Mouse (Mus musculus) heart, embryonic 13.5 days (tissue): ENCODE results near the gene Mtr. TPM values are rescaled to one million over a fixed set of nuclear protein-coding genes. Genes with fewer than 3 reads are reported as not detected.
A peak's percentile ranks its signal among the peaks of the same experiment; 100 is the strongest.

Experiments
- ATAC-seq: fragments of 200-750 bp; cut with Nextera tagmentation; 2 replicates; pipeline ENCODE4 v1.8.0; 2017; ENCODE audit warnings: moderate TSS enrichment; ENCODE audit not compliant: insufficient number of reproducible peaks, low FRiP score, low TSS enrichment; ENCODE audit errors: extremely low read depth
- H3K27ac ChIP-seq: fragments of 300-500 bp; sonication (generic); replicated peaks from 2 replicates; pipeline ENCODE4 v1.5.1; 2015; ENCODE audit warnings: moderate library complexity, mild to moderate bottlenecking, inconsistent platforms
- H3K27me3 ChIP-seq: fragments of 300-500 bp; sonication (generic); replicated peaks from 2 replicates; pipeline ENCODE4 v1.6.1; 2015; ENCODE audit warnings: mild to moderate bottlenecking, inconsistent platforms
- H3K36me3 ChIP-seq: fragments of 300-500 bp; sonication (generic); 2 replicates; pipeline ENCODE4 v1.6.1; 2015; ENCODE audit warnings: mild to moderate bottlenecking, inconsistent platforms
- H3K4me1 ChIP-seq: fragments of 300-500 bp; sonication (generic); 2 replicates; pipeline ENCODE4 v1.6.1; 2015; ENCODE audit warnings: inconsistent platforms
- H3K4me2 ChIP-seq: fragments of 300-500 bp; sonication (generic); 2 replicates; pipeline ENCODE4 v1.6.1; 2015; ENCODE audit warnings: inconsistent platforms, mild to moderate bottlenecking, moderate library complexity
- H3K4me3 ChIP-seq: fragments of 300-500 bp; sonication (generic); 2 replicates; pipeline ENCODE4 v1.5.1; 2015; ENCODE audit warnings: moderate library complexity, mild to moderate bottlenecking, inconsistent platforms
- H3K9ac ChIP-seq: fragments of 300-500 bp; sonication (generic); 2 replicates; pipeline ENCODE4 v1.6.1; 2015; ENCODE audit warnings: inconsistent platforms, mild to moderate bottlenecking, moderate library complexity
- H3K9me3 ChIP-seq: fragments of 300-500 bp; sonication (generic); 2 replicates; pipeline ENCODE4 v1.6.1; 2016; ENCODE audit warnings: inconsistent platforms
- WGBS: fragments of 180-500 bp; shearing (Covaris S2); methylation state at CpG from one replicate; pipeline ENCODE4 v1.1.7; 2015; ENCODE audit warnings: mixed read lengths; 5-methylcytosine and 5-hydroxymethylcytosine counted together
- polyA plus RNA-seq: library from polyadenylated mRNA; unstranded; fragments of >200 nt; fragmentation: Nextera tagmentation; extraction: Ambion mirVana; gene quantifications from 2 replicates; pipeline ENCODE4 v1.2.1, GENCODE M21; 2015

Mtr gene
- polyA plus RNA-seq, 1 experiment from 2014 or later: 11.4 TPM

- peak overlapping the region; percentile 63 for H3K27ac ChIP-seq
- H3K36me3 ChIP-seq: peaks cover 88% of the 10 kb centered on the region
- H3K4me3 ChIP-seq: no peak overlapping the region
- no peak overlapping the region; the same call in 1 of the 2 replicates for H3K4me2 ChIP-seq
- ATAC-seq: peak; percentile 58; the same call in 1 of the 2 replicates
- H3K4me1 ChIP-seq: peaks cover 19% of the 10 kb centered on the region
- no peak overlapping the region for H3K9ac ChIP-seq
- no peaks in the 10 kb centered on the region for H3K9me3 ChIP-seq
- WGBS: 34% methylated on average over 4 of the region's 4 CpGs
- no peaks in the 10 kb centered on the region for H3K27me3 ChIP-seq
Observed at GRCm38 (mm10) chr13:12243991-12244390, 13.9 kb downstream of the Mtr start.

GRCm38 (mm10) chr13:12232141-12232540 is 25.8 kb downstream of the Mtr start:
- no peaks in the 10 kb centered on the region for H3K4me1 ChIP-seq
- H3K36me3 ChIP-seq: peaks cover 96% of the 10 kb centered on the region
- no peaks in the 10 kb centered on the region for H3K27me3 ChIP-seq
- H3K4me3 ChIP-seq: no peak overlapping the region
- 90% methylated on average over 4 of the region's 4 CpGs for WGBS
- H3K4me2 ChIP-seq: no peak overlapping the region
- ATAC-seq: no peak
- H3K27ac ChIP-seq: no peak overlapping the region
- H3K9ac ChIP-seq: no peak overlapping the region
- H3K9me3 ChIP-seq: no peaks in the 10 kb centered on the region

DNA sequence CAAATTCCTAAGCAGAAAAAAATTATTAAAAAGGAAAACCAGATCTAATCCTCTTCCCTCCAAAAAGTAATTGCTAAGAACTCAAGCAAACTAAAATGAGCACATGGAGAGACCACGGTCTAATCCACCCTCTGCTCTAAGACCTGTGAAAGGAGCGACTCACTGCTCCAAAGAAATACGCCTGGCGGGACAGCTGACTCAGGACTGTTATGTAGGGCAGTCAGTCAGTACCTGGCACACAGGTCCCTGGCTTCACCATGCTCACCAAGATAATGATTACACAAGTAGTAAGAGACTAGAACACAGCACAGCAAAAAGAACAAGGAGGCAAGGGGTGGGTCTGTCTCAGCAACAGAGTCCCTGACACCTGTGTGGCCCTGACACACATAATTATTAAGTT is 29.7 kb downstream of the Mtr start:
- Histone ChIP-seq H3K4me3 (no peak overlapping the region), H3K36me3 (peaks cover 94% of the 10 kb centered on the region), H3K9me3 (no peaks in the 10 kb centered on the region), H3K27ac (no peak overlapping the region), H3K4me1 (no peaks in the 10 kb centered on the region), H3K4me2 (no peak overlapping the region), H3K9ac (no peak overlapping the region), H3K27me3 (no peaks in the 10 kb centered on the region)
- 89% methylated on average over 4 of the region's 4 CpGs for WGBS
- ATAC-seq: no peak

DNA sequence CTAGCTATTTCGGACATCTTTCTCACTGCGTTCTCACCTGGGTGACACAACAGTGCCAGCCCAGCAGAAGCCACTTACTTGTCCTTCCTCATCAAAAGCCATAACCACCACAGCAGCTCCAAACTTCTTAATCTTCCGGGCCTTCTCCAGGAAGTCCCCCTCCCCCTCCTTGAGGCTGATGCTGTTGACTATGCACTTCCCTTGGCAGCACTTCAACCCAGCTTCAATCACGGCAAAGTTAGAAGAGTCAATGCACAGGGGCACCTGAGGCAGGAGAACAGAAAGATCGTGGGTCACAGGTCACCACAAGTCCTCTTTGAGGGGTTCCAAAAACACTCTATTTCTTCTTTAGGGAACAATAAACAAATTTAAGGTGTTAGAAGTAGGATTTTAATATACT is 30.3 kb downstream of the Mtr start:
- Histone ChIP-seq H3K27me3 (no peaks in the 10 kb centered on the region), H3K4me1 (no peaks in the 10 kb centered on the region), H3K9me3 (no peaks in the 10 kb centered on the region), H3K9ac (no peak overlapping the region), H3K4me2 (no peak overlapping the region), H3K27ac (no peak overlapping the region), H3K36me3 (peaks cover 91% of the 10 kb centered on the region), H3K4me3 (no peak overlapping the region)
- ATAC-seq: no peak
- 69% methylated on average over 5 of the region's 5 CpGs for WGBS

- H3K4me3 ChIP-seq: no peak overlapping the region
Observed at GRCm38 (mm10) chr13:12218603-12219002, 39.3 kb downstream of the Mtr start.

GRCm38 (mm10) chr13:12214922-12215321 is 43.0 kb downstream of the Mtr start:
- H3K9me3 ChIP-seq: no peaks in the 10 kb centered on the region
- no peak for ATAC-seq
- 0 out of 2 replicates have a peak overlapping the region, but pooled peaks have one; percentile 7 for H3K9ac ChIP-seq
- peaks cover 25% of the 10 kb centered on the region for H3K4me1 ChIP-seq
- 48% methylated on average over 5 of the region's 5 CpGs for WGBS
- H3K4me3 ChIP-seq: no peak overlapping the region
- H3K27me3 ChIP-seq: no peaks in the 10 kb centered on the region
- H3K4me2 ChIP-seq: no peak overlapping the region
- H3K36me3 ChIP-seq: peaks cover 82% of the 10 kb centered on the region
- peak overlapping the region; percentile 12; the same call in 1 of the 2 replicates for H3K27ac ChIP-seq

More at GRCm38 (mm10) chr13:12218603-12219002, 39.3 kb downstream of the Mtr start:
- no peaks in the 10 kb centered on the region for H3K27me3 ChIP-seq
- ATAC-seq: no peak
- H3K9me3 ChIP-seq: no peaks in the 10 kb centered on the region
- 89% methylated on average over 14 of the region's 14 CpGs for WGBS
- H3K36me3 ChIP-seq: peaks cover 83% of the 10 kb centered on the region
- no peak overlapping the region for H3K27ac ChIP-seq
- no peak overlapping the region for H3K9ac ChIP-seq
- peaks cover 11% of the 10 kb centered on the region for H3K4me1 ChIP-seq
- no peak overlapping the region for H3K4me2 ChIP-seq

GRCm38 (mm10) chr13:12211058-12211457 is 46.9 kb downstream of the Mtr start:
- no peaks in the 10 kb centered on the region for H3K9me3 ChIP-seq
- ATAC-seq: no peak; the same call in 1 of the 2 replicates
- no peaks in the 10 kb centered on the region for H3K27me3 ChIP-seq
- peaks cover 74% of the 10 kb centered on the region for H3K36me3 ChIP-seq
- H3K4me2 ChIP-seq: no peak overlapping the region
- H3K9ac ChIP-seq: peak overlapping the region; percentile 29; the same call in 1 of the 2 replicates
- peaks cover 25% of the 10 kb centered on the region for H3K4me1 ChIP-seq
- H3K27ac ChIP-seq: peak overlapping the region; percentile 64
- H3K4me3 ChIP-seq: no peak overlapping the region
- WGBS: 37% methylated on average over 2 of the region's 2 CpGs

DNA sequence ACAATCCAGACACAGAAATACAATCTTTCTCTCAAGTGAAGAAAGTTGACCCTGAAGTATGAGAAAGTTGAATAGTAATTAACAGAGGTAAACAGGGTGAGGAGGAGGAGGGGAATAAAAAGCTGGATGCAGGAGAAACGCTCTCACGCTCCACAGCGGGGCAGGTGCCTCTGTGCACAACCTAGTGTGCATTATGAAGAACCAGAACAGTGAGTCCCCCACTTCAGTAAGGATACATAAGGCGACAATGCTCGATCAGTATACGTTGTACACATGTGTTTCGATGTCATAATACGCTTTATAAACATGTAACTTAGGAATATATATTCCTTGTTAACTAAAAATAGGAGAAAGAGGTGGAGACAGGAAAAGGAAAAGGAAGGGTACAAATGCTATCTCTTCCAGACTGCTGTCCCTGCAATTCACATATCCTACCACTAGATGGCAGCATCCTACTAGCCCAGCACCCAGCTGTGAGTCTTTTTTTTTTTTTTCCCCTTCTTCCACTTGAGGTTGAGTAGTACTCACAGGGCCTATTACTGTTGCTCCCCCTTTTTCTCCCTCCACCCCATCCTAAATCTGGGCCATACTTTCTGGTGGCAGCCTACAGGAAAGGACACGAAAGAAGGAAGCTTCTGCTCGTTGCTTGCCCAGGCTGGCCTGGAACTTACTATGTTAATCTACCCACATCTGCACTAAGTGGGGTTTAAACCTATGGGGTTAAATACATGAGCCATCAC is 47.7 kb downstream of the Mtr start:
- Histone ChIP-seq H3K9me3 (no peaks in the 10 kb centered on the region), H3K4me3 (no peak overlapping the region), H3K36me3 (peaks cover 77% of the 10 kb centered on the region), H3K9ac (no peak overlapping the region), H3K27me3 (no peaks in the 10 kb centered on the region), H3K27ac (no peak overlapping the region), H3K4me2 (no peak overlapping the region), H3K4me1 (peaks cover 21% of the 10 kb centered on the region)
- 72% methylated on average over 10 of the region's 10 CpGs for WGBS
- ATAC-seq: no peak

- ATAC-seq: no peak
- peaks cover 48% of the 10 kb centered on the region for H3K4me1 ChIP-seq
- 51% methylated on average over 5 of the region's 5 CpGs for WGBS
- H3K9me3 ChIP-seq: no peaks in the 10 kb centered on the region
- H3K27me3 ChIP-seq: no peaks in the 10 kb centered on the region
- 0 out of 2 replicates have a peak overlapping the region, but pooled peaks have one; percentile 12 for H3K9ac ChIP-seq
- peaks cover 59% of the 10 kb centered on the region for H3K36me3 ChIP-seq
- no peak overlapping the region for H3K4me2 ChIP-seq
- H3K27ac ChIP-seq: no peak overlapping the region
- no peak overlapping the region for H3K4me3 ChIP-seq
Observed at GRCm38 (mm10) chr13:12200372-12200771, 57.5 kb downstream of the Mtr start.

DNA sequence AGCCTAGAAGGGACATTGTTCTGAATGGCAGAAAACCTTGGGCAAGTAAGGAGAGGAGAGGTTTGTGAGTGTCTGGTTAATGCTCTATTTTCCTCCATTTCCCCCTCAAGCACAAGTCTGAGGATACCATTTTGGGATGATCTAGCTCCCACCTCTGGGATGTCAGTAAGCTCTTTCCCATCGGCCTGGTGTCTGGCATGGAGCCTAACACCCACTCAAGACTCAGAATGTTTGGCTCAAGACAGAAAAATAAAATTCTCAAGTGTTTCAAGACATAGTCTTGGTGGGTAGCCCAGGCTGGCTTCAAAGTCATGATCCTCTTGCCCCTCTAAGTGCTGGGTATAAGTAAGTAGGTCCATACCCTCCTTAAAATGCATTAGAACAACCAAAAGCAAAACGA is 59.4 kb downstream of the Mtr start:
- Histone ChIP-seq H3K4me3 (no peak overlapping the region), H3K36me3 (peaks cover 62% of the 10 kb centered on the region), H3K9ac (no peak overlapping the region), H3K4me2 (no peak overlapping the region), H3K27me3 (no peaks in the 10 kb centered on the region), H3K4me1 (peaks cover 41% of the 10 kb centered on the region), H3K9me3 (no peaks in the 10 kb centered on the region), H3K27ac (no peak overlapping the region)
- WGBS: 95% methylated on average over 2 of the region's 2 CpGs
- ATAC-seq: no peak

- peaks cover 36% of the 10 kb centered on the region for H3K4me1 ChIP-seq
- no peaks in the 10 kb centered on the region for H3K27me3 ChIP-seq
- H3K4me2 ChIP-seq: no peak overlapping the region
- peak overlapping the region; percentile 86 for H3K27ac ChIP-seq
- no peak overlapping the region for H3K4me3 ChIP-seq
- H3K9ac ChIP-seq: no peak overlapping the region
- H3K9me3 ChIP-seq: no peaks in the 10 kb centered on the region
- H3K36me3 ChIP-seq: peaks cover 70% of the 10 kb centered on the region
- WGBS: 76% methylated on average over 4 of the region's 4 CpGs
- no peak for ATAC-seq
Observed at GRCm38 (mm10) chr13:12196861-12197260, 61.1 kb downstream of the Mtr start.

- Histone ChIP-seq H3K4me3 (no peak overlapping the region), H3K9me3 (no peaks in the 10 kb centered on the region), H3K4me2 (no peak overlapping the region), H3K9ac (no peak overlapping the region), H3K27me3 (no peaks in the 10 kb centered on the region), H3K27ac (peak overlapping the region; percentile 86), H3K4me1 (peaks cover 36% of the 10 kb centered on the region), H3K36me3 (peaks cover 70% of the 10 kb centered on the region)
- peak; percentile 48; the same call in 1 of the 2 replicates for ATAC-seq
- 69% methylated on average over 3 of the region's 3 CpGs for WGBS
Observed at GRCm38 (mm10) chr13:12196012-12196411, 61.9 kb downstream of the Mtr start.
